Mouse (Mus musculus) C2C12 (cell line): ENCODE data around the gene Zcchc8. TPM values are rescaled to one million over a fixed set of nuclear protein-coding genes. Genes with fewer than 3 reads are reported as not detected.

Source experiments
- H3K27me3 ChIP-seq: one replicate; pipeline ENCODE4 v1.6.1; 2011; ENCODE audit not compliant: control insufficient read depth, insufficient read depth, insufficient read length
- H3K36me3 ChIP-seq: one replicate; pipeline ENCODE4 v1.6.1; 2011; ENCODE audit not compliant: control insufficient read depth, insufficient read depth
- H3K4me3 ChIP-seq: one replicate; pipeline ENCODE4 v1.5.1; 2011; ENCODE audit warnings: mild to moderate bottlenecking, control low read depth; ENCODE audit not compliant: poor library complexity, insufficient read depth, severe bottlenecking
- H3K79me2 ChIP-seq: one replicate; pipeline ENCODE4 v1.6.1; 2011; ENCODE audit not compliant: control insufficient read depth, insufficient read depth
- H3K79me3 ChIP-seq: one replicate; pipeline ENCODE4 v1.6.1; 2011; ENCODE audit warnings: low read depth, control low read depth
- H3ac ChIP-seq: one replicate; pipeline ENCODE3; 2011; ENCODE audit warnings: low read depth; ENCODE audit not compliant: control insufficient read depth, insufficient read length
- CEBPB ChIP-seq: IDR thresholded peaks from one replicate; pipeline ENCODE4 v1.6.1; 2011; ENCODE audit warnings: low read depth, mild to moderate bottlenecking, control low read depth, moderate library complexity
- CTCF ChIP-seq: IDR thresholded peaks from one replicate; pipeline ENCODE4 v1.5.1; 2011; ENCODE audit not compliant: control insufficient read depth, insufficient read depth, insufficient read length
- FOSL1 ChIP-seq: IDR thresholded peaks from one replicate; pipeline ENCODE4 v1.8.0; 2011; ENCODE audit warnings: mild to moderate bottlenecking, low read length; ENCODE audit not compliant: poor library complexity, insufficient read depth, severe bottlenecking
- MAX ChIP-seq: IDR thresholded peaks from one replicate; pipeline ENCODE4 v1.6.1; 2011; ENCODE audit warnings: mild to moderate bottlenecking, control low read depth
- MYOD1 ChIP-seq: IDR thresholded peaks from one replicate; pipeline ENCODE4 v1.6.1; 2011; ENCODE audit warnings: low read depth; ENCODE audit not compliant: control insufficient read depth, insufficient read length
- MYOG ChIP-seq: IDR thresholded peaks from one replicate; pipeline ENCODE4 v1.6.1; 2011; ENCODE audit not compliant: control insufficient read depth, insufficient read length; ENCODE audit errors: extremely low read depth
- USF1 ChIP-seq: IDR thresholded peaks from one replicate; pipeline ENCODE4 v1.6.1; 2011; ENCODE audit warnings: low read depth, mild to moderate bottlenecking, control low read depth, moderate library complexity
- polyA plus RNA-seq: library from polyadenylated mRNA; unstranded; fragments of >200 nt; fragmentation: generic; extraction: Trizol; gene quantifications from one replicate; pipeline ENCODE4 v1.2.1, GENCODE M21; 2012; ENCODE audit warnings: missing spikeins

Gene Zcchc8
- polyA plus RNA-seq, 1 experiment: 16.7 TPM

DNA sequence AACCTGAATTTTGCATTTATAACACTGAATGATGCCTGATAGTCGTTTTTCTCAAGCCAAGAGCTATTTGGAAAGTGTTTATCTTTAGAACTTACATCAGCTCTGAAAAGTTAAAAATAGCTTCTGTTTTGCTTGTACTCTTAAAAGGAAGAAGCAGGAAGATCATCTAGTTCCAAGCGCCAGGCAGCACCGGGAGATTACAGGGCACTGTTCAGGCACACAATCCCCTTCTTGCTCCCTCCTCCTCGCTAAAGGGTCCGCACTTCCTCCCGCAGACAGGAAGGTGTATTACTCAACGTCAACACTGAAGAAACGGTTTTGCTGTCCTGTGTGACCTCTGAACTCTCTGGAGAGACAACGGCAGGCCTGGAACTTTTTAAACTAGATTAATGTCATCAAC lies 58.8 kb downstream of the Zcchc8 start:
- Histone ChIP-seq H3K4me3 (no peak overlapping the region), H3K36me3 (no peaks in the 10 kb centered on the region), H3K79me3 (peaks cover 36% of the 10 kb centered on the region), H3K27me3 (no peaks in the 10 kb centered on the region), H3K79me2 (peaks cover 97% of the 10 kb centered on the region), H3ac (no peak overlapping the region)
- TF ChIP-seq MAX (no peak), USF1 (no peak), MYOD1 (no peak), CTCF (no peak), FOSL1 (no peak), MYOG (no peak), CEBPB (no peak)

GRCm38 (mm10) chr5:123661602-123662001 lies 59.3 kb downstream of the Zcchc8 start:
- Histone ChIP-seq H3K27me3 (no peaks in the 10 kb centered on the region), H3ac (no peak overlapping the region), H3K4me3 (no peak overlapping the region), H3K36me3 (no peaks in the 10 kb centered on the region), H3K79me2 (peaks cover 92% of the 10 kb centered on the region), H3K79me3 (peaks cover 36% of the 10 kb centered on the region)
- TF ChIP-seq USF1 (no peak), MYOD1 (no peak), CTCF (no peak), FOSL1 (no peak), CEBPB (no peak), MAX (no peak), MYOG (no peak)

DNA sequence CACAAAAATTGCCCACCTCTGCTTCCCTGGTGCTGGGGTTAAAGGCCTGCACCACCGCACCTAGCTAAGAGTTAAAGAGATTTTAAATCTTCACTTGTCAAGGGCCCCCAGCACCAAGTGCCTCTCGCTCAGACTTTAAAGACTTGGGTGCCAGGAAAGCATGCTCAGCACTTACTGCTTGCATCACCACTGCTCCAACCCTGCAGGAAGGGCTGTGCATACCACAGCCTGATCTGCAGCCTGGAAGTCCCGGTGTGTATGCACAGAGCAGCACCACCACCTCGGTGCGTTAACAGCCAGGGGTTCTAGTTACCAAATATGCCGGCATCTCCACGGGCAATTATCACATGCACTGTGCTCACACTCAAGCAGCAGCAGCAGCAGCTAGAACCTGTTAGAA lies 63.2 kb downstream of the Zcchc8 start:
- Histone ChIP-seq H3K36me3 (peaks cover 4% of the 10 kb centered on the region), H3K4me3 (no peak overlapping the region), H3K27me3 (no peaks in the 10 kb centered on the region), H3ac (no peak overlapping the region), H3K79me2 (peaks cover 53% of the 10 kb centered on the region), H3K79me3 (peaks cover 12% of the 10 kb centered on the region)
- TF ChIP-seq FOSL1 (no peak), MYOD1 (no peak), MYOG (no peak)

DNA sequence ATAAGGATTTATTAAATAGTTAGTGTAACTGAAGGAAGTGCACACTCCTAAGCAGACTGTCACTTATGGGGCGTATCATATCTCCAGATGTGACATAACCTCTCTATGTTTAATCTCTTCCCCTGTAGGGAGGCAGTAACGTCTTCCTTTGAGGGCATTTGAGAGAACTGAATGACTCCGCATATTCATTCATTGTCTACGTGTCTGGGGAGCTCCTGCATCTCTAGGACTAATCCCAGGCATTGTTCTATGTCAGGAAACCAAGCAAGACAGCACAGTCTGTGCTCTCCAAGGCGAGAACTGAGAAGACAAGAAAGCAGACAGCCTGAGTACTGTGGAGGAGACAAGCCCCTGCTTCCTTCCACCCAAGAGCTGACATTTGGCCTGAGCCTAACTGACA lies 66.0 kb downstream of the Zcchc8 start:
- Histone ChIP-seq H3K4me3 (no peak overlapping the region), H3K36me3 (peaks cover 4% of the 10 kb centered on the region), H3K27me3 (no peaks in the 10 kb centered on the region), H3K79me2 (peaks cover 26% of the 10 kb centered on the region), H3K79me3 (peaks cover 4% of the 10 kb centered on the region), H3ac (no peak overlapping the region)
- TF ChIP-seq MAX: no peak
- no peak for TF ChIP-seq FOSL1
- no peak for TF ChIP-seq CEBPB
- no peak for TF ChIP-seq MYOD1
- TF ChIP-seq CTCF: no peak
- TF ChIP-seq USF1: no peak
- TF ChIP-seq MYOG: no peak

DNA sequence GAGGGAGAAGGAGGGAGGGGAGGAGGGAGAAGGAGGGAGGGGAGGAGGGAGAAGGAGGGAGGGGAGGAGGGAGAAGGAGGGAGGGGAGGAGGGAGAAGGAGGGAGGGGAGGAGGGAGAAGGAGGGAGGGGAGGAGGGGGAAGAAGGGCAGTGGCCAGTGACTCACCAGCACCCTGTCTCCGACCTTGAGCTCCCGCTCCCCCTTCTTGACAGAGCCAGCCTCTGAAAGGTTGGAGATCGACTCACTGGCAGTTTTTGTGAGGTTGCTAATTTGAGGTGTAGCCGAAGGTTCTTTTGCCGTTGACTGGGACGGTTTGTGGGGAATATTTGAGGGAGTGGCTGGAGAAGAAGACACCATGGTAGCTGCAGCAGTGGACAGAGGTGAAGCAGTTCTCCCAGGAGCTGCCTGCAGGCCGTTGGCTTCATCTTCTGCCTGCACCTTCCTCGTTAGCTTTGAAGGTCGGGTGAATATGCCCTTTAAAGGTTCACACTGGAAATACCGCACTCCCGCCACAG lies 67.6 kb downstream of the Zcchc8 start:
- Histone ChIP-seq H3ac (no peak overlapping the region), H3K27me3 (no peaks in the 10 kb centered on the region), H3K4me3 (no peak overlapping the region), H3K79me3 (peaks cover 2% of the 10 kb centered on the region), H3K79me2 (peaks cover 10% of the 10 kb centered on the region), H3K36me3 (peaks cover 4% of the 10 kb centered on the region)
- TF ChIP-seq MYOD1: no peak
- TF ChIP-seq FOSL1: no peak
- no peak for TF ChIP-seq MAX
- TF ChIP-seq CTCF: no peak
- no peak for TF ChIP-seq USF1

DNA sequence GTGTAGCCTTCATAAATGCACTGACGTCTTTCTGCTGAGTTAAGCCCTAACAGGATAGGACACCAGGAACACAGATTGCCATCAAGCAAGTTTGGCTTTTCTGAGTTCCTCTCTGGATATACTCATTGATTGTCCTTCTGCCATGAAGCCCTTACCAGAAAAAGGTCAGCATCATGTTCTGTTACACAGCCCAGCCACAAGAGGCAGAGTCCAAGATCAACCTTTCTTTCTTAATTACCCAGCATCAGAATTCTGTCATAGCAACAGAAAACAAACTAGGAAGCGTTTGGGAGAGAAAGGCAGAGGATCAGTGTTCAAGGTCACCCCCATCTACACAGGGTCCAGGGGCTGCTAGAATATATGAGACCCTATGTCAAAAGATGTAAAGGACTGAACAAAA lies 70.1 kb downstream of the Zcchc8 start:
- no peaks in the 10 kb centered on the region for H3K79me2 ChIP-seq
- H3ac ChIP-seq: no peak overlapping the region
- H3K36me3 ChIP-seq: peaks cover 10% of the 10 kb centered on the region
- H3K4me3 ChIP-seq: no peak overlapping the region
- H3K27me3 ChIP-seq: no peaks in the 10 kb centered on the region
- no peak for TF ChIP-seq USF1
- no peak for TF ChIP-seq FOSL1
- TF ChIP-seq MAX: no peak
- TF ChIP-seq MYOG: no peak
- TF ChIP-seq CEBPB: no peak
- TF ChIP-seq CTCF: no peak
- TF ChIP-seq MYOD1: no peak
- H3K79me3 ChIP-seq: no peaks in the 10 kb centered on the region

Other genes with a start within 250 kb of the Zcchc8 start
- gene Lrrc43, start 231.8 kb downstream of the Zcchc8 start, polyA plus RNA-seq: not detected
- gene Il31, start 231.6 kb downstream of the Zcchc8 start, polyA plus RNA-seq: not detected
- 0.33 TPM for gene B3gnt4, start 210.6 kb downstream of the Zcchc8 start, polyA plus RNA-seq
- 40.6 TPM for gene Diablo, start 196.9 kb downstream of the Zcchc8 start, polyA plus RNA-seq
- not detected for gene Gm49027, start 195.6 kb downstream of the Zcchc8 start, polyA plus RNA-seq
- 18.4 TPM for gene Vps33a, start 148.1 kb downstream of the Zcchc8 start, polyA plus RNA-seq
- gene Clip1, start 36.5 kb downstream of the Zcchc8 start, polyA plus RNA-seq: 12.7 TPM
- 16.4 TPM for gene Rsrc2, start 28.3 kb upstream of the Zcchc8 start, polyA plus RNA-seq
- 15.1 TPM for gene Kntc1, start 28.6 kb upstream of the Zcchc8 start, polyA plus RNA-seq
- gene Hcar2, start 144.4 kb upstream of the Zcchc8 start, polyA plus RNA-seq: not detected
- gene Hcar1, start 158.9 kb upstream of the Zcchc8 start, polyA plus RNA-seq: 0.02 TPM
- 77.0 TPM for gene Denr, start 186.1 kb upstream of the Zcchc8 start, polyA plus RNA-seq
- gene Gm43518, start 206.3 kb upstream of the Zcchc8 start, polyA plus RNA-seq: not detected
- 2.5 TPM for gene Ccdc62, start 209.6 kb upstream of the Zcchc8 start, polyA plus RNA-seq